In the genomic region with DNA sequence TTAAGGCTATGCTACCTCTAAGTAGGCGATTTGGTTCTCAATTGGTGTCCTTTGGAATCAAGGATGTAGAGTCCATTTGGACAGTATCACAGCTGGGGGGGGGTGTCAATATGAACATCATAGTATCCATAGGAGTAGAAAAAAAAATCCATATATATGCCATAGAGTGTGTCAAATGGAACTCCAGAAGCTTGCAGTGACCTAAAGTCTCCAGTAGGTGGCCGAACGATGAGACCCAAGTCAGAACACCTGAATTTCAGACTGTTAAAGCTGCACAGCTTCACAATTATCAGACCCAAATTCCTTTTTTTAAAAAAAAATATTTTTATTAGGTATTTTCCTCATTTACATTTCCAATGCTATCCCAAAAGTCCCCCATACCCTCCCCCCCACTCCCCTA, we compare ENCODE assay signal across 10 mouse cellular contexts. TPM values are rescaled to one million over a fixed set of nuclear protein-coding genes. Genes with fewer than 3 reads are reported as not detected.
A peak's percentile ranks its signal among the peaks of the same experiment; 100 is the strongest.
DNase-seq lines count a peak whose midpoint lies in the region; ATAC-seq and TF ChIP-seq lines count a peak whose summit lies in the region.
"Had no signal": no experiment of that assay in that cellular context is flagged by ENCODE, and none has a peak within 500 bp of the region (broad histone marks: within the 10 kb centered on the region; RNA-seq: fewer than 3 reads in every experiment).

No protein-coding gene starts in this region.

- H3K27me3 ChIP-seq in forebrain, postnatal 0 days (ENCODE audit: insufficient read depth, low read length), result no peaks in the 10 kb centered on the region
- peaks cover 26% of the 10 kb centered on the region for H3K27me3 ChIP-seq in forebrain, embryonic 13.5 days
- peaks cover 7% of the 10 kb centered on the region; the same call in 1 of the 2 replicates for H3K27me3 ChIP-seq in liver, postnatal 0 days (ENCODE audit: insufficient read depth, low read length)
- peaks cover 31% of the 10 kb centered on the region for H3K27me3 ChIP-seq in liver, embryonic 11.5 days (replicated peaks; ENCODE audit: control insufficient read depth, insufficient read depth, low read length)

- no peaks in the 10 kb centered on the region for H3K9me3 ChIP-seq in forebrain, postnatal 0 days (ENCODE audit: low read length)
- H3K9me3 ChIP-seq in forebrain, embryonic 13.5 days (replicated peaks), result no peaks in the 10 kb centered on the region
- no peaks in the 10 kb centered on the region for H3K9me3 ChIP-seq in liver, postnatal 0 days (ENCODE audit: low read length)
- H3K9me3 ChIP-seq in liver, embryonic 11.5 days (ENCODE audit: control insufficient read depth, low read length), result no peaks in the 10 kb centered on the region

- TF ChIP-seq CTCF in forebrain, postnatal 0 days (IDR thresholded peaks at IDR 0.05; ENCODE audit: low read depth), result peak; percentile 49
- TF ChIP-seq CTCF in liver, postnatal 0 days (IDR thresholded peaks at IDR 0.05; ENCODE audit: low read depth), result peak; percentile 40

- no peaks in the 10 kb centered on the region for H3K4me1 ChIP-seq in forebrain, postnatal 0 days (ENCODE audit: insufficient read depth)
- no peaks in the 10 kb centered on the region for H3K4me1 ChIP-seq in forebrain, embryonic 13.5 days
- H3K4me1 ChIP-seq in liver, postnatal 0 days (ENCODE audit: insufficient read depth), result no peaks in the 10 kb centered on the region
- no peaks in the 10 kb centered on the region for H3K4me1 ChIP-seq in liver, embryonic 11.5 days (replicated peaks; ENCODE audit: control insufficient read depth, insufficient read depth, low read length)

- no peaks in the 10 kb centered on the region for H3K36me3 ChIP-seq in forebrain, postnatal 0 days (ENCODE audit: insufficient read depth)
- H3K36me3 ChIP-seq in forebrain, embryonic 13.5 days (ENCODE audit: poor library complexity, severe bottlenecking), result no peaks in the 10 kb centered on the region
- no peaks in the 10 kb centered on the region for H3K36me3 ChIP-seq in liver, postnatal 0 days (replicated peaks; ENCODE audit: insufficient read depth, low read length)
- no peaks in the 10 kb centered on the region for H3K36me3 ChIP-seq in liver, embryonic 11.5 days (ENCODE audit: control insufficient read depth, insufficient read depth, low read length)

- no peak for ATAC-seq in forebrain, postnatal 0 days
- no peak for ATAC-seq in forebrain, embryonic 13.5 days
- ATAC-seq in liver, postnatal 0 days, result no peak
- ATAC-seq in liver, embryonic 11.5 days (replicated peaks; ENCODE audit: low FRiP score), result no peak
- peak; percentile 53; the same call in 1 of the 2 replicates for ATAC-seq in granulocyte monocyte progenitor cell, adult 5-6 weeks (replicated peaks; ENCODE audit: poor library complexity, severe bottlenecking)
- ATAC-seq: forebrain, embryonic 16.5 days; inflammation-experienced regulatory T-cells, adult 6 months had no signal

- DNase-seq in forebrain, postnatal 0 days, result no peak
- DNase-seq in liver, postnatal 0 days, result no peak
- no peak for DNase-seq in liver, embryonic 11.5 days (ENCODE audit: low spot score)
- peak; percentile 34 for DNase-seq in NIH3T3 (ENCODE audit: low read depth)
- DNase-seq in right cerebral cortex, adult 2 months (ENCODE audit: low spot score in 2 of 2), result no peak
- DNase-seq in heart, postnatal 4 days, result no peak

- 52% methylated on average over 3 of the region's 3 CpGs for WGBS in forebrain, postnatal 0 days
- 57% methylated on average over 3 of the region's 3 CpGs for WGBS in forebrain, embryonic 13.5 days
- WGBS in liver, postnatal 0 days (ENCODE audit: insufficient replicate concordance), result 43% methylated on average over 3 of the region's 3 CpGs
- WGBS in liver, embryonic 11.5 days, result 49% methylated on average over 3 of the region's 3 CpGs

- no peak overlapping the region for H3K27ac ChIP-seq in forebrain, postnatal 0 days (ENCODE audit: low read depth, low read length)
- H3K27ac ChIP-seq in forebrain, embryonic 13.5 days, result no peak overlapping the region
- no peak overlapping the region for H3K27ac ChIP-seq in liver, postnatal 0 days (ENCODE audit: low read depth)
- no peak overlapping the region for H3K27ac ChIP-seq in liver, embryonic 11.5 days (ENCODE audit: low read depth, low read length)

- no peak overlapping the region for H3K4me2 ChIP-seq in forebrain, postnatal 0 days (ENCODE audit: low read depth)
- H3K4me2 ChIP-seq in forebrain, embryonic 13.5 days, result no peak overlapping the region
- H3K4me2 ChIP-seq in liver, postnatal 0 days (ENCODE audit: low read depth, low read length), result no peak overlapping the region
- no peak overlapping the region for H3K4me2 ChIP-seq in liver, embryonic 11.5 days

- no peak overlapping the region for H3K4me3 ChIP-seq in forebrain, postnatal 0 days (ENCODE audit: low read depth, low read length)
- no peak overlapping the region for H3K4me3 ChIP-seq in forebrain, embryonic 13.5 days
- no peak overlapping the region for H3K4me3 ChIP-seq in liver, postnatal 0 days (ENCODE audit: low read depth, low read length)
- no peak overlapping the region for H3K4me3 ChIP-seq in liver, embryonic 11.5 days (ENCODE audit: low read depth, low read length)

- no peak overlapping the region for H3K9ac ChIP-seq in forebrain, postnatal 0 days
- no peak overlapping the region for H3K9ac ChIP-seq in forebrain, embryonic 13.5 days
- H3K9ac ChIP-seq in liver, postnatal 0 days (replicated peaks), result no peak overlapping the region
- no peak overlapping the region for H3K9ac ChIP-seq in liver, embryonic 11.5 days (ENCODE audit: low read depth, low read length)

- no peak for TF ChIP-seq EP300 in liver, postnatal 0 days (IDR thresholded peaks at IDR 0.05; ENCODE audit: low read depth)

RNA-seq across cellular contexts. Expression of a gene that starts 3.3 kb away (rescaled TPM):
- total RNA-seq in forebrain, postnatal 0 days (2014; rRNA removed), result 23.6 and 26.3 TPM in 2 replicates
- polyA plus RNA-seq in forebrain, postnatal 0 days (2015; fragmentation: Nextera tagmentation; extraction: Ambion mirVana), result 7.6 and 16.0 TPM in 2 replicates
- polyA plus RNA-seq in forebrain, embryonic 13.5 days (2015; fragmentation: Nextera tagmentation; extraction: Ambion mirVana), result 9.5 and 12.8 TPM in 2 replicates
- polyA plus RNA-seq in liver, postnatal 0 days (2015; fragmentation: Nextera tagmentation; extraction: Ambion mirVana), result 1.4 and 1.5 TPM in 2 replicates
- polyA plus RNA-seq in liver, embryonic 11.5 days (2014; fragmentation: Nextera tagmentation; extraction: Ambion mirVana), result 1.2 and 1.7 TPM in 2 replicates
- total RNA-seq in granulocyte monocyte progenitor cell, adult 5-6 weeks (2014; fragmentation: Nextera tagmentation), result not detected in 2 replicates
- total RNA-seq in granulocyte monocyte progenitor cell, adult 5-6 weeks (2017), result not detected in 2 replicates
- 1 to 10 TPM; 1.5 TPM for total RNA-seq in heart, postnatal 4 days (2021)
